In genomic region chr6:14901971-14902670, GRCm38 (mm10) we compare ENCODE assay signal across 7 mouse cellular contexts. TPM values are rescaled to one million over a fixed set of nuclear protein-coding genes. Genes with fewer than 3 reads are reported as not detected.
DNase-seq lines count a peak whose midpoint lies in the region; ATAC-seq and TF ChIP-seq lines count a peak whose summit lies in the region.

No protein-coding gene starts in this region.

- peak overlapping the region; percentile 56; the same call in 1 of the 2 replicates for H3K9ac ChIP-seq in ES-Bruce4 (ENCODE audit: low read depth, poor library complexity, severe bottlenecking)
- 0 out of 2 replicates have a peak overlapping the region, but pooled peaks have one; percentile 33 for H3K9ac ChIP-seq in liver, embryonic 13.5 days
- peak overlapping the region; percentile 64; the same call in 1 of the 2 replicates for H3K9ac ChIP-seq in neural tube, embryonic 14.5 days (replicated peaks; ENCODE audit: low read depth, low read length)

- peak overlapping the region; percentile 88 for H3K4me3 ChIP-seq in ES-Bruce4 (ENCODE audit: low read depth, low read length)
- H3K4me3 ChIP-seq in liver, embryonic 13.5 days (replicated peaks): peak overlapping the region; percentile 55
- H3K4me3 ChIP-seq in neural tube, embryonic 14.5 days (ENCODE audit: low read depth, low read length): peak overlapping the region; percentile 68

- peaks cover 14% of the 10 kb centered on the region for H3K27me3 ChIP-seq in ES-Bruce4 (ENCODE audit: control insufficient read depth, insufficient read depth, low read length, poor library complexity, severe bottlenecking)
- peaks cover 63% of the 10 kb centered on the region for H3K27me3 ChIP-seq in liver, embryonic 13.5 days
- peaks cover 14% of the 10 kb centered on the region for H3K27me3 ChIP-seq in neural tube, embryonic 14.5 days (ENCODE audit: control insufficient read depth, insufficient read depth, low read length)

- 4% methylated on average over 13 of the region's 13 CpGs for WGBS in liver, embryonic 13.5 days (ENCODE audit: insufficient replicate concordance)
- WGBS in neural tube, embryonic 14.5 days: 3% methylated on average over 13 of the region's 13 CpGs

- no peak for TF ChIP-seq POLR2A in ES-Bruce4 (IDR thresholded peaks at IDR 0.05; ENCODE audit: insufficient read depth, low read length)

- peak; percentile 18 for DNase-seq in Muller cell, postnatal 12 days (ENCODE audit: inconsistent ontology term)
- DNase-seq in liver, embryonic 13.5 days: no peak
- no peak for DNase-seq in frontal cortex, postnatal 25 days (ENCODE audit: low spot score in 2 of 2)
- DNase-seq in right cerebral cortex, postnatal 36 days (ENCODE audit: low spot score in 2 of 2): no peak

- no peak for TF ChIP-seq CTCF in ES-Bruce4 (IDR thresholded peaks at IDR 0.05; ENCODE audit: low read depth, low read length)

- ATAC-seq in granulocyte monocyte progenitor cell, adult 5-6 weeks (replicated peaks; ENCODE audit: poor library complexity, severe bottlenecking): peak; percentile 12; the same call in 1 of the 2 replicates
- ATAC-seq in liver, embryonic 13.5 days (ENCODE audit: low read depth): no peak
- ATAC-seq in neural tube, embryonic 14.5 days (ENCODE audit: low read depth): no peak

- TF ChIP-seq EP300 in ES-Bruce4 (IDR thresholded peaks at IDR 0.05; ENCODE audit: insufficient read depth, low read depth, low read length): no peak

- H3K9me3 ChIP-seq in ES-Bruce4 (replicated peaks; ENCODE audit: control insufficient read depth, insufficient read depth, low read length, poor library complexity, severe bottlenecking): no peaks in the 10 kb centered on the region
- H3K9me3 ChIP-seq in liver, embryonic 13.5 days (replicated peaks): no peaks in the 10 kb centered on the region
- H3K9me3 ChIP-seq in neural tube, embryonic 14.5 days (ENCODE audit: control insufficient read depth, low read length): no peaks in the 10 kb centered on the region

- H3K4me2 ChIP-seq in liver, embryonic 13.5 days: peak overlapping the region; percentile 70
- peak overlapping the region; percentile 96 for H3K4me2 ChIP-seq in neural tube, embryonic 14.5 days (ENCODE audit: low read depth, low read length)

- no peak overlapping the region for H3K27ac ChIP-seq in ES-Bruce4 (ENCODE audit: insufficient read depth, low read length)
- H3K27ac ChIP-seq in liver, embryonic 13.5 days: no peak overlapping the region
- no peak overlapping the region for H3K27ac ChIP-seq in neural tube, embryonic 14.5 days (ENCODE audit: low read depth, low read length)

- no peaks in the 10 kb centered on the region for H3K4me1 ChIP-seq in ES-Bruce4 (ENCODE audit: control insufficient read depth, insufficient read depth, low read length)
- H3K4me1 ChIP-seq in liver, embryonic 13.5 days (replicated peaks): peaks cover 11% of the 10 kb centered on the region; the same call in 1 of the 2 replicates
- H3K4me1 ChIP-seq in neural tube, embryonic 14.5 days (ENCODE audit: control insufficient read depth, insufficient read depth, low read length): peaks cover 13% of the 10 kb centered on the region; the same call in 1 of the 2 replicates

- no peaks in the 10 kb centered on the region for H3K36me3 ChIP-seq in ES-Bruce4 (ENCODE audit: control insufficient read depth, insufficient read depth, low read length, poor library complexity, severe bottlenecking)
- no peaks in the 10 kb centered on the region for H3K36me3 ChIP-seq in liver, embryonic 13.5 days
- no peaks in the 10 kb centered on the region for H3K36me3 ChIP-seq in neural tube, embryonic 14.5 days (ENCODE audit: control insufficient read depth, insufficient read depth, low read length)

RNA-seq across cellular contexts. Expression of gene Foxp2, which starts 1.0 kb away (rescaled TPM):
- polyA plus RNA-seq in ES-Bruce4 (2011; ENCODE audit: insufficient read depth, insufficient read length, low read depth, missing spikeins): 1.3 and 1.5 TPM in 2 replicates
- total RNA-seq in granulocyte monocyte progenitor cell, adult 5-6 weeks (2014; fragmentation: Nextera tagmentation): not detected in 2 replicates
- not detected in 2 replicates for total RNA-seq in granulocyte monocyte progenitor cell, adult 5-6 weeks (2017)
- 0.58 and 0.65 TPM in 2 replicates for polyA plus RNA-seq in liver, embryonic 13.5 days (2015; fragmentation: Nextera tagmentation; extraction: Ambion mirVana)
- polyA plus RNA-seq in neural tube, embryonic 14.5 days (2014; fragmentation: Nextera tagmentation; extraction: Ambion mirVana): 20.4 and 26.1 TPM in 2 replicates
